Mouse (Mus musculus): ENCODE results near the gene Atp6v1c2. TPM values are rescaled to one million over a fixed set of nuclear protein-coding genes. Genes with fewer than 3 reads are reported as not detected.

Atp6v1c2 gene
- polyA plus RNA-seq, 1 experiment from 2014 or later, result 0.35 TPM

GRCm38 (mm10) chr12:17324549-17325470, 4.3 kb downstream of the Atp6v1c2 start:
- ATAC-seq (replicated peaks; ENCODE audit: insufficient number of reproducible peaks, insufficient read depth, low FRiP score, low read depth), result no peak
- 6% methylated on average over 51 of the region's 51 CpGs for WGBS
- H3K27me3 ChIP-seq, result peaks cover 54% of the 10 kb centered on the region
- H3K27ac ChIP-seq, result no peak overlapping the region
- H3K4me3 ChIP-seq, result peak overlapping the region; percentile 50
- H3K4me1 ChIP-seq (replicated peaks), result peaks cover 11% of the 10 kb centered on the region
- no peaks in the 10 kb centered on the region for H3K9me3 ChIP-seq (replicated peaks)
- peak overlapping the region; percentile 37 for H3K9ac ChIP-seq
- H3K4me2 ChIP-seq, result peak overlapping the region; percentile 90
- H3K36me3 ChIP-seq, result no peaks in the 10 kb centered on the region

- peaks cover 15% of the 10 kb centered on the region for H3K27me3 ChIP-seq
- no peak overlapping the region for H3K4me2 ChIP-seq
- H3K27ac ChIP-seq, result no peak overlapping the region
These were observed 10.7 kb downstream of the Atp6v1c2 start for GRCm38 (mm10) chr12:17318453-17318852.

GRCm38 (mm10) chr12:17317970-17318369, 11.2 kb downstream of the Atp6v1c2 start:
- H3K9me3 ChIP-seq (replicated peaks), result no peaks in the 10 kb centered on the region
- H3K4me3 ChIP-seq, result no peak overlapping the region
- H3K27me3 ChIP-seq, result peaks cover 10% of the 10 kb centered on the region
- peaks cover 7% of the 10 kb centered on the region; the same call in 1 of the 2 replicates for H3K4me1 ChIP-seq (replicated peaks)
- no peaks in the 10 kb centered on the region for H3K36me3 ChIP-seq
- ATAC-seq (replicated peaks; ENCODE audit: insufficient number of reproducible peaks, insufficient read depth, low FRiP score, low read depth), result no peak
- WGBS, result 35% methylated on average over 4 of the region's 4 CpGs
- no peak overlapping the region for H3K4me2 ChIP-seq
- H3K27ac ChIP-seq, result no peak overlapping the region
- H3K9ac ChIP-seq, result no peak overlapping the region

More at GRCm38 (mm10) chr12:17318453-17318852, 10.7 kb downstream of the Atp6v1c2 start:
- WGBS, result 64% methylated on average over 3 of the region's 3 CpGs
- Histone ChIP-seq H3K9ac (no peak overlapping the region), H3K36me3 (no peaks in the 10 kb centered on the region), H3K4me1 (replicated peaks) (peaks cover 7% of the 10 kb centered on the region; the same call in 1 of the 2 replicates), H3K9me3 (replicated peaks) (no peaks in the 10 kb centered on the region), H3K4me3 (no peak overlapping the region)
- ATAC-seq (replicated peaks; ENCODE audit: insufficient number of reproducible peaks, insufficient read depth, low FRiP score, low read depth), result no peak

GRCm38 (mm10) chr12:17316096-17316495, 13.1 kb downstream of the Atp6v1c2 start:
- H3K4me3 ChIP-seq, result no peak overlapping the region
- H3K4me1 ChIP-seq (replicated peaks), result peaks cover 7% of the 10 kb centered on the region; the same call in 1 of the 2 replicates
- no peak overlapping the region for H3K9ac ChIP-seq
- H3K36me3 ChIP-seq, result no peaks in the 10 kb centered on the region
- H3K4me2 ChIP-seq, result no peak overlapping the region
- no peak for ATAC-seq (replicated peaks; ENCODE audit: insufficient number of reproducible peaks, insufficient read depth, low FRiP score, low read depth)
- no peak overlapping the region for H3K27ac ChIP-seq
- H3K27me3 ChIP-seq, result no peaks in the 10 kb centered on the region
- H3K9me3 ChIP-seq (replicated peaks), result no peaks in the 10 kb centered on the region
- 84% methylated on average over 5 of the region's 5 CpGs for WGBS

GRCm38 (mm10) chr12:17310852-17311839, 18.0 kb downstream of the Atp6v1c2 start:
- Histone ChIP-seq H3K36me3 (no peaks in the 10 kb centered on the region), H3K4me1 (replicated peaks) (no peaks in the 10 kb centered on the region), H3K9ac (no peak overlapping the region), H3K4me2 (no peak overlapping the region), H3K27ac (no peak overlapping the region), H3K9me3 (replicated peaks) (no peaks in the 10 kb centered on the region), H3K4me3 (no peak overlapping the region), H3K27me3 (no peaks in the 10 kb centered on the region)
- ATAC-seq (replicated peaks; ENCODE audit: insufficient number of reproducible peaks, insufficient read depth, low FRiP score, low read depth), result no peak
- WGBS, result 72% methylated on average over 16 of the region's 16 CpGs

- Histone ChIP-seq H3K4me1 (replicated peaks) (no peaks in the 10 kb centered on the region), H3K36me3 (no peaks in the 10 kb centered on the region), H3K9me3 (replicated peaks) (no peaks in the 10 kb centered on the region), H3K27ac (no peak overlapping the region), H3K4me2 (no peak overlapping the region), H3K4me3 (no peak overlapping the region), H3K27me3 (no peaks in the 10 kb centered on the region), H3K9ac (no peak overlapping the region)
- no peak for ATAC-seq (replicated peaks; ENCODE audit: insufficient number of reproducible peaks, insufficient read depth, low FRiP score, low read depth)
- WGBS, result 58% methylated on average over 4 of the region's 4 CpGs
These were observed 20.9 kb downstream of the Atp6v1c2 start for GRCm38 (mm10) chr12:17308246-17308645.

- H3K9me3 ChIP-seq (replicated peaks), result no peaks in the 10 kb centered on the region
- no peak overlapping the region for H3K4me2 ChIP-seq
- no peaks in the 10 kb centered on the region for H3K4me1 ChIP-seq (replicated peaks)
- no peaks in the 10 kb centered on the region for H3K36me3 ChIP-seq
- WGBS, result 70% methylated on average over 7 of the region's 7 CpGs
- H3K9ac ChIP-seq, result no peak overlapping the region
- no peak overlapping the region for H3K4me3 ChIP-seq
- no peaks in the 10 kb centered on the region for H3K27me3 ChIP-seq
- ATAC-seq (replicated peaks; ENCODE audit: insufficient number of reproducible peaks, insufficient read depth, low FRiP score, low read depth), result no peak
- H3K27ac ChIP-seq, result no peak overlapping the region
These were observed 23.7 kb downstream of the Atp6v1c2 start for GRCm38 (mm10) chr12:17305445-17305844.

- H3K4me2 ChIP-seq, result no peak overlapping the region
- 85% methylated on average over 1 of the region's 1 CpGs for WGBS
- H3K9ac ChIP-seq, result no peak overlapping the region
- ATAC-seq (replicated peaks; ENCODE audit: insufficient number of reproducible peaks, insufficient read depth, low FRiP score, low read depth), result no peak
- H3K27me3 ChIP-seq, result no peaks in the 10 kb centered on the region
- no peak overlapping the region for H3K27ac ChIP-seq
- no peaks in the 10 kb centered on the region for H3K9me3 ChIP-seq (replicated peaks)
- H3K4me1 ChIP-seq (replicated peaks), result no peaks in the 10 kb centered on the region
- H3K36me3 ChIP-seq, result no peaks in the 10 kb centered on the region
- H3K4me3 ChIP-seq, result no peak overlapping the region
These were observed 29.3 kb downstream of the Atp6v1c2 start for GRCm38 (mm10) chr12:17299902-17300301.

- no peaks in the 10 kb centered on the region for H3K36me3 ChIP-seq
- no peak overlapping the region for H3K9ac ChIP-seq
- H3K4me1 ChIP-seq (replicated peaks), result no peaks in the 10 kb centered on the region
- WGBS, result 61% methylated on average over 2 of the region's 2 CpGs
- no peak for ATAC-seq (replicated peaks; ENCODE audit: insufficient number of reproducible peaks, insufficient read depth, low FRiP score, low read depth)
- H3K4me3 ChIP-seq, result no peak overlapping the region
- no peak overlapping the region for H3K4me2 ChIP-seq
- no peak overlapping the region for H3K27ac ChIP-seq
- no peaks in the 10 kb centered on the region for H3K9me3 ChIP-seq (replicated peaks)
- no peaks in the 10 kb centered on the region for H3K27me3 ChIP-seq
These were observed 32.3 kb downstream of the Atp6v1c2 start for GRCm38 (mm10) chr12:17296899-17297298.

- Histone ChIP-seq H3K4me3 (no peak overlapping the region), H3K4me1 (replicated peaks) (peaks cover 24% of the 10 kb centered on the region), H3K36me3 (no peaks in the 10 kb centered on the region), H3K9me3 (replicated peaks) (no peaks in the 10 kb centered on the region), H3K4me2 (no peak overlapping the region), H3K27ac (no peak overlapping the region), H3K27me3 (no peaks in the 10 kb centered on the region), H3K9ac (no peak overlapping the region)
- no peak for ATAC-seq (replicated peaks; ENCODE audit: insufficient number of reproducible peaks, insufficient read depth, low FRiP score, low read depth)
- 51% methylated on average over 4 of the region's 4 CpGs for WGBS
These were observed 38.6 kb downstream of the Atp6v1c2 start for GRCm38 (mm10) chr12:17290569-17290968.

GRCm38 (mm10) chr12:17289913-17290312, 39.2 kb downstream of the Atp6v1c2 start:
- Histone ChIP-seq H3K27ac (no peak overlapping the region), H3K4me2 (no peak overlapping the region), H3K4me1 (replicated peaks) (peaks cover 24% of the 10 kb centered on the region), H3K36me3 (peaks cover 4% of the 10 kb centered on the region), H3K9ac (no peak overlapping the region), H3K9me3 (replicated peaks) (no peaks in the 10 kb centered on the region), H3K27me3 (no peaks in the 10 kb centered on the region), H3K4me3 (no peak overlapping the region)
- WGBS, result 48% methylated on average over 2 of the region's 2 CpGs
- 0 out of 2 replicates have a peak, but pooled peaks have one; percentile 12 for ATAC-seq (replicated peaks; ENCODE audit: insufficient number of reproducible peaks, insufficient read depth, low FRiP score, low read depth)

All from heart, embryonic 15.5 days (tissue).